Mouse (Mus musculus) CH12.LX (cell line): ENCODE data around the gene Sirt3.

Experiments used
- CTCF ChIP-seq, 2 experiments: IDR thresholded peaks in 1 of 2; conservative IDR thresholded peaks in 1 of 2; 2 replicates each; pipeline ENCODE4 v1.5.1; 2011 to 2012; ENCODE audit warnings: low read depth in 2 of 2, low read length in 2 of 2, improper control_type of control experiment in 1 of 2, inconsistent platforms in 1 of 2, mild to moderate bottlenecking in 1 of 2, moderate library complexity in 1 of 2
- ELF1 ChIP-seq: IDR thresholded peaks from 2 replicates; pipeline ENCODE4 v1.6.1; 2014; ENCODE audit warnings: low read depth, mild to moderate bottlenecking, inconsistent platforms, low read length, improper control_type of control experiment
- KAT2A ChIP-seq: IDR thresholded peaks from 2 replicates; pipeline ENCODE4 v1.6.1; 2012; ENCODE audit warnings: low read length, improper control_type of control experiment, inconsistent platforms; ENCODE audit not compliant: insufficient replicate concordance
- MAFK ChIP-seq: IDR thresholded peaks from 2 replicates; pipeline ENCODE4 v1.6.1; 2011; ENCODE audit warnings: low read length, improper control_type of control experiment; ENCODE audit not compliant: insufficient replicate concordance
- MXI1 ChIP-seq: IDR thresholded peaks from 2 replicates; pipeline ENCODE4 v1.6.1; 2011; ENCODE audit warnings: mild to moderate bottlenecking, low read depth, low read length, improper control_type of control experiment
- POLR2A ChIP-seq: IDR thresholded peaks from 2 replicates; pipeline ENCODE4 v1.6.1; 2011; ENCODE audit warnings: low read depth, mild to moderate bottlenecking, improper control_type of control experiment, low read length
- TCF12 ChIP-seq: IDR thresholded peaks from 2 replicates; pipeline ENCODE4 v1.6.1; 2014; ENCODE audit warnings: low read depth, mild to moderate bottlenecking, inconsistent platforms, low read length, improper control_type of control experiment
- UBTF ChIP-seq: IDR thresholded peaks from 2 replicates; pipeline ENCODE4 v1.6.1; 2012; ENCODE audit warnings: low read depth, mild to moderate bottlenecking, inconsistent platforms, low read length, improper control_type of control experiment, moderate library complexity
- ZKSCAN1 ChIP-seq: IDR thresholded peaks from 2 replicates; pipeline ENCODE4 v1.6.1; 2012; ENCODE audit warnings: low read depth, inconsistent platforms, low read length, improper control_type of control experiment, borderline replicate concordance

DNA sequence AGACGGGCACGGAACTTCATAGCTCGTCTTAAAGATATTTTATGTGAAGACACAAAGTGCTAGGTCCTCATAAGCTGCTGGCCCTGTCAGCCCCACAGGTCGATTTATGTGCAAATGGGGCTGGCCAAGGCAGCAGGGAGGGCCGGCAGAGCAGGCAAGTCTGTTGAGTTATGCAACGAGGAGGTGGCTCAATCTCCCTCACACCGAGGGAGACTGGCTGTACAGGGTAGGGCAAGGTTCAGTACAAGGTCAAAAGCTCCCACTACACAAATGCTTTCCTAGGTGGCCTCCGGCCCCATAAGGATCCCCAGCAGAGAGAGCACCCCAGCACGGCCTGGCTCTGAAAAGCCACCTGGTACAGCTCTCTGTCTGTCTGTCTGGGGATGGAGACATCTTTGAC, 28.7 kb downstream of the Sirt3 start:
- TF ChIP-seq POLR2A (no peak), CTCF (conservative IDR thresholded peaks at IDR 0.05 in 1 of 2, IDR thresholded peaks at IDR 0.05 in 1 of 2; ENCODE audit: low read depth in 2 of 2, low read length in 2 of 2) (no peak), ZKSCAN1 (no peak), UBTF (no peak), TCF12 (no peak), MAFK (no peak), KAT2A (no peak), MXI1 (no peak), ELF1 (no peak)
